Mouse (Mus musculus): Measurements from ENCODE around the gene Ctsh.

DNA sequence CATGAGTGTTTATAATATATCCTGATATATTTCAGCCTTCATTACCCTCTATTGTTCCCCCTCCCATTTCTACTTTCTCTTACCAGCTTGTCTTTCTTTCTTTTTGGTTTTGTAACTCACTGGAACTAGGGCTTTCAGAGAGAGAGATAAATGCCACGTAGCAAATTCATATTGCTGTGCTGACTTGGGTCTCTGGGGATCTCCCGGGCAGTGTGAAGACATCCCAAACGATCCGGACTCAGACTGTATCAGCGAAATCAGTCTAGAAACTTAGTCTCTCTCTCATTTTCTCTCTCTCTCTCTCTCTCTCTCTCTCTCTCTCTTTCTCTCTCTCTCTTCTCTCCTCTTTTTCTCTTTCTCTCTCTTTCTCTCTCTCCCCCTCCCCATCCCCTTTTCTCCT lies 1.5 kb downstream of the Ctsh start:
- TF ChIP-seq CTCF (IDR thresholded peaks at IDR 0.05; ENCODE audit: low read depth, low read length) (no peak), EP300 (IDR thresholded peaks at IDR 0.05; ENCODE audit: insufficient read depth, low read depth, low read length) (no peak)

Data from ES-Bruce4 (cell line).